Mouse (Mus musculus) liver, embryonic 14.5 days (tissue): ENCODE measurements at regions not wholly inside any gene's neighbourhood (a gene's known extent, or its start where the extent isn't known, plus 50 kb on each side); places are given as distances from the start of the nearest gene placed in this dataset.

Experiments used
- CTCF ChIP-seq: IDR thresholded peaks from 2 replicates; pipeline ENCODE4 v1.5.1; 2016; ENCODE audit warnings: antibody characterized with exemption, low read depth, control low read depth
- EP300 ChIP-seq: IDR thresholded peaks from 2 replicates; pipeline ENCODE4 v1.6.1; 2016; ENCODE audit warnings: antibody characterized with exemption, low read depth

GRCm38 (mm10) chr4:105697123-105697522 is 92.5 kb upstream of the Gm12728 start:
- TF ChIP-seq EP300 (no peak), CTCF (no peak)
